Mouse (Mus musculus) ES-E14 (cell line): Measurements from ENCODE around the gene 1600002K03Rik. TPM values are rescaled to one million over a fixed set of nuclear protein-coding genes. Genes with fewer than 3 reads are reported as not detected.

Source experiments
- DNase-seq: peaks from one replicate; pipeline ENCODE4 v3.0.0-alpha.2; 2013; ENCODE audit warnings: low read depth, low spot score
- H3K27ac ChIP-seq: 2 replicates; pipeline ENCODE4 v1.5.1; 2012; ENCODE audit warnings: low read depth, mild to moderate bottlenecking, low read length, moderate library complexity, mixed read lengths; ENCODE audit not compliant: poor library complexity, insufficient read depth, severe bottlenecking
- H3K36me3 ChIP-seq: 2 replicates; pipeline ENCODE4 v1.6.1; 2012; ENCODE audit warnings: mild to moderate bottlenecking, low read length, moderate library complexity, mixed read lengths; ENCODE audit not compliant: control insufficient read depth, poor library complexity, insufficient read depth, severe bottlenecking
- H3K4me1 ChIP-seq, 2 experiments: fragments of 150-350 bp in 1 of 2; sonication (generic) in 1 of 2; 2 replicates each; pipeline ENCODE4 v1.6.1; 2012; ENCODE audit warnings: low read length in 2 of 2, mild to moderate bottlenecking in 1 of 2, mixed read lengths in 1 of 2; ENCODE audit not compliant: control insufficient read depth in 2 of 2, insufficient read depth in 2 of 2, poor library complexity in 1 of 2
- H3K4me3 ChIP-seq, 2 experiments: fragments of 150-350 bp in 1 of 2; sonication (generic) in 1 of 2; 2 replicates each; pipeline ENCODE4 v1.5.1; 2012; ENCODE audit warnings: low read length in 2 of 2, low read depth in 1 of 2, mild to moderate bottlenecking in 1 of 2, mixed read lengths in 1 of 2; ENCODE audit not compliant: insufficient read depth in 1 of 2, poor library complexity in 1 of 2, severe bottlenecking in 1 of 2
- H3K9ac ChIP-seq: 2 replicates; pipeline ENCODE4 v1.6.1; 2012; ENCODE audit warnings: low read depth, mild to moderate bottlenecking, low read length, mixed read lengths; ENCODE audit not compliant: poor library complexity, insufficient read depth, severe bottlenecking
- H3K9me3 ChIP-seq: fragments of 150-350 bp; sonication (generic); 2 replicates; pipeline ENCODE4 v1.6.1; 2012; ENCODE audit warnings: low read depth, mild to moderate bottlenecking, low read length; ENCODE audit not compliant: control insufficient read depth, insufficient read depth
- CHD2 ChIP-seq: IDR thresholded peaks from 2 replicates; pipeline ENCODE4 v1.6.1; 2014; ENCODE audit warnings: mild to moderate bottlenecking, low read depth, low read length, inconsistent platforms
- HCFC1 ChIP-seq: IDR thresholded peaks from 2 replicates; pipeline ENCODE4 v1.6.1; 2012; ENCODE audit warnings: low read length, inconsistent platforms, borderline replicate concordance; ENCODE audit not compliant: insufficient read depth
- MAFK ChIP-seq: IDR thresholded peaks from 2 replicates; pipeline ENCODE4 v1.6.1; 2014; ENCODE audit warnings: mild to moderate bottlenecking, low read depth, low read length, inconsistent platforms; ENCODE audit not compliant: insufficient read depth
- ZC3H11A ChIP-seq: IDR thresholded peaks from 2 replicates; pipeline ENCODE4 v1.6.1; 2012; ENCODE audit warnings: low read depth, mild to moderate bottlenecking, inconsistent platforms, low read length, borderline replicate concordance
- ZNF384 ChIP-seq: IDR thresholded peaks from 2 replicates; pipeline ENCODE4 v1.6.1; 2012; ENCODE audit warnings: low read depth, low read length, inconsistent platforms
- in situ Hi-C, 2 experiments: fragments of 600-800 bp; cut with MboI; formaldehyde crosslinking; loops; one replicate each; pipeline ENCODE4 v1.15.1; 2025; ENCODE audit warnings: low sequenced_read_pairs in 2 of 2, inconsistent platforms in 1 of 2; ENCODE audit not compliant: unreplicated experiment in 2 of 2
- total RNA-seq: library from RNA; depleted of rRNA; stranded (reverse); fragments of 300-350 nt; gene quantifications from 2 replicates; pipeline ENCODE4 v1.2.3, GENCODE M21; 2012

The 1600002K03Rik gene
- total RNA-seq, 1 experiment = 25.4 TPM

- Histone ChIP-seq H3K9ac (no peak overlapping the region), H3K9me3 (no peaks in the 10 kb centered on the region), H3K36me3 (peaks cover 86% of the 10 kb centered on the region), H3K27ac (no peak overlapping the region), H3K4me3 (no peak overlapping the region), H3K4me1 (peaks cover 0 to 15% of the 10 kb centered on the region in 2 experiments; a peak in 1 of 4 replicates)
- no peak for TF ChIP-seq HCFC1
- no peak for TF ChIP-seq CHD2
- TF ChIP-seq ZNF384 = no peak
- no peak for TF ChIP-seq MAFK
- TF ChIP-seq ZC3H11A = no peak
- in situ Hi-C loops = no loop called here
- DNase-seq = no peak
These were observed 42.2 kb upstream of the 1600002K03Rik start for GRCm38 (mm10) chr10:80130403-80131031.

GRCm38 (mm10) chr10:80131316-80131951, 41.3 kb upstream of the 1600002K03Rik start:
- in situ Hi-C loops = no loop called here
- DNase-seq = no peak
- Histone ChIP-seq H3K9ac (peak overlapping the region; percentile 6; the same call in 1 of the 2 replicates), H3K9me3 (no peaks in the 10 kb centered on the region), H3K4me3 (peak overlapping the region; percentile 5 to 9; a peak in 2 of 4 replicates), H3K27ac (no peak overlapping the region), H3K4me1 (peaks cover 3 to 15% of the 10 kb centered on the region in 2 experiments; a peak in 1 of 4 replicates), H3K36me3 (peaks cover 79% of the 10 kb centered on the region)
- TF ChIP-seq HCFC1 = no peak
- no peak for TF ChIP-seq CHD2

- peak overlapping the region; percentile 5 to 9; a peak in 2 of 4 replicates for H3K4me3 ChIP-seq
- H3K9me3 ChIP-seq = no peaks in the 10 kb centered on the region
- in situ Hi-C loops = no loop called here
- peak overlapping the region; percentile 2; the same call in 1 of the 2 replicates for H3K9ac ChIP-seq
- DNase-seq = no peak
- H3K27ac ChIP-seq = no peak overlapping the region
- no peak for TF ChIP-seq ZC3H11A
- H3K36me3 ChIP-seq = peaks cover 73% of the 10 kb centered on the region
- peaks cover 3 to 18% of the 10 kb centered on the region in 2 experiments; a peak in 1 of 4 replicates for H3K4me1 ChIP-seq
These were observed 40.8 kb upstream of the 1600002K03Rik start for GRCm38 (mm10) chr10:80131952-80132350.

GRCm38 (mm10) chr10:80133226-80133849, 39.4 kb upstream of the 1600002K03Rik start:
- Histone ChIP-seq H3K36me3 (peaks cover 60% of the 10 kb centered on the region), H3K4me3 (no peak overlapping the region), H3K9me3 (no peaks in the 10 kb centered on the region), H3K27ac (no peak overlapping the region), H3K9ac (no peak overlapping the region), H3K4me1 (peaks cover 5 to 24% of the 10 kb centered on the region in 2 experiments; a peak in 3 of 4 replicates)
- DNase-seq = no peak
- in situ Hi-C loops = no loop called here
- TF ChIP-seq CHD2 = no peak
- no peak for TF ChIP-seq ZNF384
- no peak for TF ChIP-seq MAFK

GRCm38 (mm10) chr10:80134421-80134820, 38.3 kb upstream of the 1600002K03Rik start:
- no peak for DNase-seq
- TF ChIP-seq MAFK (no peak), ZC3H11A (no peak), ZNF384 (no peak), HCFC1 (no peak), CHD2 (no peak)
- no peak overlapping the region for H3K4me3 ChIP-seq
- H3K9ac ChIP-seq = no peak overlapping the region
- no peaks in the 10 kb centered on the region for H3K9me3 ChIP-seq
- H3K4me1 ChIP-seq = peaks cover 5 to 25% of the 10 kb centered on the region in 2 experiments; a peak in 3 of 4 replicates
- in situ Hi-C loops = no loop called here
- peaks cover 49% of the 10 kb centered on the region for H3K36me3 ChIP-seq
- no peak overlapping the region for H3K27ac ChIP-seq
